Mouse (Mus musculus) midbrain, embryonic 13.5 days (tissue): Measurements from ENCODE around the gene 1600002K03Rik. TPM values are rescaled to one million over a fixed set of nuclear protein-coding genes. Genes with fewer than 3 reads are reported as not detected.

Experiments used
- ATAC-seq: fragments of 200-750 bp; cut with Nextera tagmentation; 2 replicates; pipeline ENCODE4 v1.8.0; 2017; ENCODE audit warnings: mild to moderate bottlenecking, moderate TSS enrichment, moderate library complexity
- H3K27ac ChIP-seq: fragments of 300-500 bp; sonication (generic); 2 replicates; pipeline ENCODE4 v1.5.1; 2015; ENCODE audit warnings: inconsistent platforms, mild to moderate bottlenecking, moderate library complexity
- H3K27me3 ChIP-seq: fragments of 300-500 bp; sonication (generic); 2 replicates; pipeline ENCODE4 v1.6.1; 2015; ENCODE audit warnings: mild to moderate bottlenecking, inconsistent platforms
- H3K36me3 ChIP-seq: fragments of 300-500 bp; sonication (generic); 2 replicates; pipeline ENCODE4 v1.6.1; 2015; ENCODE audit warnings: mild to moderate bottlenecking, inconsistent platforms
- H3K4me1 ChIP-seq: fragments of 300-500 bp; sonication (generic); replicated peaks from 2 replicates; pipeline ENCODE4 v1.6.1; 2015; ENCODE audit warnings: inconsistent platforms
- H3K4me2 ChIP-seq: fragments of 300-500 bp; sonication (generic); replicated peaks from 2 replicates; pipeline ENCODE4 v1.6.1; 2015; ENCODE audit warnings: moderate library complexity, mild to moderate bottlenecking, inconsistent platforms
- H3K4me3 ChIP-seq: fragments of 300-500 bp; sonication (generic); replicated peaks from 2 replicates; pipeline ENCODE4 v1.5.1; 2015; ENCODE audit warnings: mild to moderate bottlenecking, inconsistent platforms
- H3K9ac ChIP-seq: fragments of 300-500 bp; sonication (generic); replicated peaks from 2 replicates; pipeline ENCODE4 v1.6.1; 2015; ENCODE audit warnings: mild to moderate bottlenecking, inconsistent platforms
- H3K9me3 ChIP-seq: fragments of 300-500 bp; sonication (generic); 2 replicates; pipeline ENCODE4 v1.6.1; 2016; ENCODE audit warnings: mild to moderate bottlenecking, inconsistent platforms
- WGBS: fragments of 180-500 bp; shearing (Covaris S2); methylation state at CpG from one replicate; pipeline ENCODE4 v1.1.7; 2015; 5-methylcytosine and 5-hydroxymethylcytosine counted together
- polyA plus RNA-seq: library from polyadenylated mRNA; unstranded; fragments of >200 nt; fragmentation: Nextera tagmentation; extraction: Ambion mirVana; gene quantifications from 2 replicates; pipeline ENCODE4 v1.2.1, GENCODE M21; 2015

The 1600002K03Rik gene
- polyA plus RNA-seq, 1 experiment from 2014 or later, result 14.5 TPM

GRCm38 (mm10) chr10:80143664-80144063, 29.1 kb upstream of the 1600002K03Rik start:
- no peaks in the 10 kb centered on the region for H3K9me3 ChIP-seq
- H3K4me3 ChIP-seq, result peak overlapping the region; percentile 63; the same call in 1 of the 2 replicates
- H3K4me2 ChIP-seq, result 0 out of 2 replicates have a peak overlapping the region, but pooled peaks have one; percentile 6
- no peaks in the 10 kb centered on the region for H3K27me3 ChIP-seq
- no peak overlapping the region for H3K27ac ChIP-seq
- H3K4me1 ChIP-seq, result peaks cover 72% of the 10 kb centered on the region
- 93% methylated on average over 7 of the region's 7 CpGs for WGBS
- peaks cover 31% of the 10 kb centered on the region for H3K36me3 ChIP-seq
- ATAC-seq, result no peak
- H3K9ac ChIP-seq, result no peak overlapping the region

- 97% methylated on average over 12 of the region's 12 CpGs for WGBS
- ATAC-seq, result no peak
- Histone ChIP-seq H3K4me3 (no peak overlapping the region), H3K36me3 (peaks cover 31% of the 10 kb centered on the region), H3K27me3 (no peaks in the 10 kb centered on the region), H3K9ac (peak overlapping the region; percentile 1; the same call in 1 of the 2 replicates), H3K4me1 (peaks cover 71% of the 10 kb centered on the region), H3K9me3 (no peaks in the 10 kb centered on the region), H3K27ac (no peak overlapping the region), H3K4me2 (no peak overlapping the region; the same call in 1 of the 2 replicates)
Observed at GRCm38 (mm10) chr10:80144159-80144558, 28.6 kb upstream of the 1600002K03Rik start.

- Histone ChIP-seq H3K9ac (peak overlapping the region; percentile 24; the same call in 1 of the 2 replicates), H3K9me3 (no peaks in the 10 kb centered on the region), H3K4me2 (no peak overlapping the region), H3K27me3 (no peaks in the 10 kb centered on the region), H3K4me1 (peaks cover 65% of the 10 kb centered on the region), H3K27ac (0 out of 2 replicates have a peak overlapping the region, but pooled peaks have one; percentile 4), H3K4me3 (no peak overlapping the region), H3K36me3 (peaks cover 31% of the 10 kb centered on the region)
- WGBS, result 72% methylated on average over 20 of the region's 20 CpGs
- no peak for ATAC-seq
Observed at GRCm38 (mm10) chr10:80144864-80145838, 27.6 kb upstream of the 1600002K03Rik start.

- 0 out of 2 replicates have a peak overlapping the region, but pooled peaks have one; percentile 7 for H3K4me2 ChIP-seq
- WGBS, result 94% methylated on average over 6 of the region's 6 CpGs
- peak overlapping the region; percentile 24; the same call in 1 of the 2 replicates for H3K9ac ChIP-seq
- no peak overlapping the region for H3K4me3 ChIP-seq
- no peak for ATAC-seq
- peak overlapping the region; percentile 4; the same call in 1 of the 2 replicates for H3K27ac ChIP-seq
- peaks cover 31% of the 10 kb centered on the region for H3K36me3 ChIP-seq
- H3K9me3 ChIP-seq, result no peaks in the 10 kb centered on the region
- peaks cover 60% of the 10 kb centered on the region for H3K4me1 ChIP-seq
- H3K27me3 ChIP-seq, result no peaks in the 10 kb centered on the region
Observed at GRCm38 (mm10) chr10:80145896-80146295, 26.8 kb upstream of the 1600002K03Rik start.

GRCm38 (mm10) chr10:80146568-80147011, 26.2 kb upstream of the 1600002K03Rik start:
- Histone ChIP-seq H3K4me3 (no peak overlapping the region), H3K9me3 (no peaks in the 10 kb centered on the region), H3K4me1 (peaks cover 55% of the 10 kb centered on the region), H3K27ac (peak overlapping the region; percentile 100; the same call in 1 of the 2 replicates), H3K9ac (peak overlapping the region; percentile 24; the same call in 1 of the 2 replicates), H3K27me3 (no peaks in the 10 kb centered on the region), H3K4me2 (peak overlapping the region; percentile 7; the same call in 1 of the 2 replicates), H3K36me3 (peaks cover 37% of the 10 kb centered on the region)
- 74% methylated on average over 4 of the region's 4 CpGs for WGBS
- ATAC-seq, result no peak

- Histone ChIP-seq H3K4me3 (peak overlapping the region; percentile 98), H3K27me3 (no peaks in the 10 kb centered on the region), H3K36me3 (peaks cover 44% of the 10 kb centered on the region), H3K9ac (peak overlapping the region; percentile 98; the same call in 1 of the 2 replicates), H3K27ac (peak overlapping the region; percentile 100), H3K4me2 (peak overlapping the region; percentile 79), H3K4me1 (peaks cover 57% of the 10 kb centered on the region), H3K9me3 (no peaks in the 10 kb centered on the region)
- 72% methylated on average over 5 of the region's 5 CpGs for WGBS
- ATAC-seq, result no peak
Observed at GRCm38 (mm10) chr10:80147146-80147718, 25.5 kb upstream of the 1600002K03Rik start.

GRCm38 (mm10) chr10:80147719-80148601, 24.8 kb upstream of the 1600002K03Rik start, which contains the start of gene Midn:
Gene Midn (plus strand): TSS chr10:80148272.
- peaks cover 59% of the 10 kb centered on the region for H3K4me1 ChIP-seq
- peak; percentile 17 for ATAC-seq
- peak within 1 kb of the TSS; percentile 98 for H3K4me3 ChIP-seq
- no peaks in the 10 kb centered on the region for H3K27me3 ChIP-seq
- H3K27ac ChIP-seq, result peak within 1 kb of the TSS; percentile 100
- peaks cover 51% of the 10 kb centered on the region for H3K36me3 ChIP-seq
- peak within 1 kb of the TSS; percentile 79 for H3K4me2 ChIP-seq
- 1% methylated on average over 36 of the region's 42 CpGs for WGBS
- H3K9me3 ChIP-seq, result no peaks in the 10 kb centered on the region
- H3K9ac ChIP-seq, result peak within 1 kb of the TSS; percentile 98

- peak overlapping the region; percentile 100 for H3K27ac ChIP-seq
- ATAC-seq, result peak; percentile 32
- H3K9me3 ChIP-seq, result no peaks in the 10 kb centered on the region
- H3K4me1 ChIP-seq, result peaks cover 59% of the 10 kb centered on the region
- H3K36me3 ChIP-seq, result peaks cover 54% of the 10 kb centered on the region
- under 1% methylated on average over 53 of the region's 57 CpGs for WGBS
- no peaks in the 10 kb centered on the region for H3K27me3 ChIP-seq
- H3K9ac ChIP-seq, result peak overlapping the region; percentile 98
- H3K4me3 ChIP-seq, result peak overlapping the region; percentile 98
- peak overlapping the region; percentile 79 for H3K4me2 ChIP-seq
Observed at GRCm38 (mm10) chr10:80148610-80149290, 24.0 kb upstream of the 1600002K03Rik start.

- Histone ChIP-seq H3K9ac (peak overlapping the region; percentile 100), H3K4me1 (peaks cover 59% of the 10 kb centered on the region)
- under 1% methylated on average over 84 of the region's 88 CpGs for WGBS
Observed at GRCm38 (mm10) chr10:80149291-80150225, 23.2 kb upstream of the 1600002K03Rik start.

More at GRCm38 (mm10) chr10:80149291-80150225, 23.2 kb upstream of the 1600002K03Rik start:
- Histone ChIP-seq H3K27ac (peak overlapping the region; percentile 100), H3K4me3 (peak overlapping the region; percentile 98), H3K9me3 (no peaks in the 10 kb centered on the region), H3K4me2 (peak overlapping the region; percentile 100), H3K27me3 (no peaks in the 10 kb centered on the region), H3K36me3 (peaks cover 54% of the 10 kb centered on the region)
- ATAC-seq, result peak; percentile 83
